Mouse (Mus musculus): ENCODE data around the gene Itga10. TPM values are rescaled to one million over a fixed set of nuclear protein-coding genes. Genes with fewer than 3 reads are reported as not detected.

Gene Itga10
- polyA plus RNA-seq, 1 experiment from 2014 or later = 0.86 TPM

DNA sequence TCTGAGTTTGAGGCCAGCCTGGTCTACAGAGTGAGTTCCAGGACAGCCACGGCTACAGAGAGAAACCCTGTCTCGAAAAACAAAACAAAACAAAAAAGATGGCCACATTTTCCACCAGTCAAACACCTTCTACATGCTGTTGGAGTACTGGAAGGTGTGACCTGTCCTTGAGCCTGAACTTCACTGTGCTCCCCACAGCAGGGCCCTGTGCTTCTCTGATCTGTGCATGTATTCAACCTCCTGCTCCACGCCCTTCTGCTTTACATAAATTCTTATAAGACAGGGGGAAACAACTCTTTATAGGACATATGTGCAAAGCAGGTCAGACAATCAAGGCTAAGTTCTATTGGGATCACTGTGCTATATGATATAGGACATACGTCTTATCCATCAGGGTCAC, 22.2 kb upstream of the Itga10 start:
- WGBS = 93% methylated on average over 4 of the region's 4 CpGs
- H3K4me1 ChIP-seq (ENCODE audit: control insufficient read depth, insufficient read depth, low read length) = no peaks in the 10 kb centered on the region
- no peak for ATAC-seq (ENCODE audit: insufficient read depth, low FRiP score, low TSS enrichment)

DNA sequence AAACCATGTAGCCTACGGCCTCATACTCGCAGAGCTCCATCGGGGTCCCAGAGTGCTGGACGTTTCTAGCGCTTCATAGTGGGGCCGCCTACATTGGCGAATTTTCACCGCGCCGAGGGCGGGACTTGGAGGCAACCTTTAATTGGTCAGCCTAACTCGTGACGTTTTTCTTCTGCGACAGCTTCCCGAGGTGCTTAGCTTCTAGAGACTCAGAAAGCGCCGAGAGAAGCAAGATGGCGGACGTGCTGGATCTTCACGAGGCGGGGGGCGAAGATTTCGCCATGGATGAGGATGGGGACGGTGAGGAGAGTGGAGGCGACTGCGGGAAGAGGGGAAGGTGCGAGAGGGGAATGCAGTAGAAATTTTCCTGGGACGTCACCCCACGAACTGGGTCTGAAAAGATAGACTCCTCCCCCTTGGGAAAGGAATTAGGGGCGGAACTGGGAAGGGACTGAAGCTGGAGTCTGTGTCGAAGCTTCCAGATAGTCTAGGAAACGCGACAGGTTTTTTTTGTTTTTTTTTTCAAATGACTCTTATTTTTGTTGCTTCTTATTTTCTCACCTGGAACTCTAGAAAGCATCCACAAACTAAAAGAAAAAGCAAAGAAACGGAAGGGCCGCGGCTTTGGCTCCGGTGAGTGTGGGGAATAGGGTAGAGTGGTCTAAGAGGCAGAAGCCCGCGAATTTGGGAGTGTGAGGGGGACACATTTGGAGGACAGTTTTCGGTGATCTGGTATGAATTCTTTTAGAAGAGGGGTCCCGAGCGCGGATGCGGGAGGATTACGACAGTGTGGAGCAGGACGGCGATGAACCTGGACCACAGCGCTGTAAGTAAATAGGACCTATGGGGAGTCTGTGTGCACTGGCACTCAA, 15.4 kb upstream of the Itga10 start, which contains the start of gene Rbm8a:
Gene Rbm8a (plus strand): TSS at position 205 of the 872 bp plus-strand sequence.
- under 1% methylated on average over 48 of the region's 48 CpGs for WGBS
- Histone ChIP-seq H3K9me3 (ENCODE audit: control insufficient read depth, low read length) (no peaks in the 10 kb centered on the region), H3K9ac (ENCODE audit: low read length) (peak within 1 kb of the TSS; percentile 73), H3K4me3 (ENCODE audit: low read depth, low read length) (peak within 1 kb of the TSS; percentile 62), H3K36me3 (ENCODE audit: control insufficient read depth, insufficient read depth, low read length) (no peaks in the 10 kb centered on the region), H3K4me1 (ENCODE audit: control insufficient read depth, insufficient read depth, low read length) (peaks cover 10% of the 10 kb centered on the region), H3K27ac (ENCODE audit: low read depth, low read length) (no peak within 1 kb of the TSS), H3K27me3 (ENCODE audit: control insufficient read depth, insufficient read depth, low read length) (no peaks in the 10 kb centered on the region), H3K4me2 (ENCODE audit: low read depth) (peak within 1 kb of the TSS; percentile 59)
- DNase-seq (ENCODE audit: low spot score) = peak; percentile 97
- peak; percentile 91 for ATAC-seq (ENCODE audit: insufficient read depth, low FRiP score, low TSS enrichment)

More for the DNA sequence above, 22.2 kb upstream of the Itga10 start:
- no peak for DNase-seq (ENCODE audit: low spot score)
- H3K4me2 ChIP-seq (ENCODE audit: low read depth) = no peak overlapping the region
- no peak overlapping the region for H3K27ac ChIP-seq (ENCODE audit: low read depth, low read length)
- peaks cover 5% of the 10 kb centered on the region; the same call in 1 of the 2 replicates for H3K36me3 ChIP-seq (ENCODE audit: control insufficient read depth, insufficient read depth, low read length)
- no peak overlapping the region for H3K4me3 ChIP-seq (ENCODE audit: low read depth, low read length)
- no peaks in the 10 kb centered on the region for H3K27me3 ChIP-seq (ENCODE audit: control insufficient read depth, insufficient read depth, low read length)
- no peak overlapping the region for H3K9ac ChIP-seq (ENCODE audit: low read length)
- H3K9me3 ChIP-seq (ENCODE audit: control insufficient read depth, low read length) = no peaks in the 10 kb centered on the region

DNA sequence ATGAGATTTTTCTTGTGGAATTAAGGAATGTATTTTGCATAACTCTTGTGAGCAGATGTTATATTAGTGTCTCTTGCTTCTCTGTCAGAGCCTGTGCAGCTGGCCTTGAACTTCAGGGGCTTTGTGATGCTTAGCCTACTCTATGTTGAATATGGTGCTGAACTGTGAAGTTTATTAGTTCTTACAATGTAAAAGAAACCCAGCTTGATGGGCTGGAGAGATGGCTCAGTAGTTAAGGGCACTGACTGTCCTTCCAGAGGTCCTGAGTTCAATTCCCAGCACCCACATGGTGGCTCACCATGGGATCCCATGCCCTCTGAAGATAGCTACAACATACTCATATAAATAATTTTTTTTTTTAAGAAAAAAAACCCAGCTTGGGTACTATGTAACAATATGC, 13.3 kb upstream of the Itga10 start:
- no peak for DNase-seq (ENCODE audit: low spot score)
- no peak overlapping the region for H3K9ac ChIP-seq (ENCODE audit: low read length)
- ATAC-seq (ENCODE audit: insufficient read depth, low FRiP score, low TSS enrichment) = no peak
- no peak overlapping the region for H3K4me3 ChIP-seq (ENCODE audit: low read depth, low read length)
- H3K4me2 ChIP-seq (ENCODE audit: low read depth) = no peak overlapping the region
- H3K27ac ChIP-seq (ENCODE audit: low read depth, low read length) = no peak overlapping the region
- H3K36me3 ChIP-seq (ENCODE audit: control insufficient read depth, insufficient read depth, low read length) = no peaks in the 10 kb centered on the region
- peaks cover 12% of the 10 kb centered on the region for H3K4me1 ChIP-seq (ENCODE audit: control insufficient read depth, insufficient read depth, low read length)
- no peaks in the 10 kb centered on the region for H3K27me3 ChIP-seq (ENCODE audit: control insufficient read depth, insufficient read depth, low read length)
- H3K9me3 ChIP-seq (ENCODE audit: control insufficient read depth, low read length) = no peaks in the 10 kb centered on the region

DNA sequence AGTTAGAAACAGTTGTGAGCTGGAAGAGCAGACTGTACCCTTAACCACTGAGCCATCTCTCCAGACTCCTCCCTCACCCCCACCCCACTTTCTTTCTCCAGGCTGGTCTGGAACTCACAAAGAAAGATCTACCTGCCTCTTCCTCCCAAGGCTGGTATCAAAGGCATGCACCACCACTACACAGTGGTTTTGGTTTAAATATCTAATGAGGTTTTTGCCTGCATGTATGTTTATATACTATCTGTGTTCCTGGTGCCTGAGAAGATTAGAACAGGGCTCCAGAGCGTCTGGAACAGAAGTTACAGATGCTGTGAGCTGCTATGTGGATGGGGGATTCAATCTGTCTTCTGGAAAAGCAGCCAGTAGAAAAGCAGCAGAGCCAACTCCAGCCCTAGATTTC, 11.4 kb upstream of the Itga10 start:
- DNase-seq (ENCODE audit: low spot score) = no peak
- 74% methylated on average over 1 of the region's 1 CpGs for WGBS
- H3K4me2 ChIP-seq (ENCODE audit: low read depth) = no peak overlapping the region
- peaks cover 12% of the 10 kb centered on the region for H3K4me1 ChIP-seq (ENCODE audit: control insufficient read depth, insufficient read depth, low read length)
- H3K27me3 ChIP-seq (ENCODE audit: control insufficient read depth, insufficient read depth, low read length) = no peaks in the 10 kb centered on the region
- H3K4me3 ChIP-seq (ENCODE audit: low read depth, low read length) = no peak overlapping the region
- H3K27ac ChIP-seq (ENCODE audit: low read depth, low read length) = no peak overlapping the region
- no peak overlapping the region for H3K9ac ChIP-seq (ENCODE audit: low read length)
- H3K9me3 ChIP-seq (ENCODE audit: control insufficient read depth, low read length) = no peaks in the 10 kb centered on the region
- no peak for ATAC-seq (ENCODE audit: insufficient read depth, low FRiP score, low TSS enrichment)
- no peaks in the 10 kb centered on the region for H3K36me3 ChIP-seq (ENCODE audit: control insufficient read depth, insufficient read depth, low read length)

DNA sequence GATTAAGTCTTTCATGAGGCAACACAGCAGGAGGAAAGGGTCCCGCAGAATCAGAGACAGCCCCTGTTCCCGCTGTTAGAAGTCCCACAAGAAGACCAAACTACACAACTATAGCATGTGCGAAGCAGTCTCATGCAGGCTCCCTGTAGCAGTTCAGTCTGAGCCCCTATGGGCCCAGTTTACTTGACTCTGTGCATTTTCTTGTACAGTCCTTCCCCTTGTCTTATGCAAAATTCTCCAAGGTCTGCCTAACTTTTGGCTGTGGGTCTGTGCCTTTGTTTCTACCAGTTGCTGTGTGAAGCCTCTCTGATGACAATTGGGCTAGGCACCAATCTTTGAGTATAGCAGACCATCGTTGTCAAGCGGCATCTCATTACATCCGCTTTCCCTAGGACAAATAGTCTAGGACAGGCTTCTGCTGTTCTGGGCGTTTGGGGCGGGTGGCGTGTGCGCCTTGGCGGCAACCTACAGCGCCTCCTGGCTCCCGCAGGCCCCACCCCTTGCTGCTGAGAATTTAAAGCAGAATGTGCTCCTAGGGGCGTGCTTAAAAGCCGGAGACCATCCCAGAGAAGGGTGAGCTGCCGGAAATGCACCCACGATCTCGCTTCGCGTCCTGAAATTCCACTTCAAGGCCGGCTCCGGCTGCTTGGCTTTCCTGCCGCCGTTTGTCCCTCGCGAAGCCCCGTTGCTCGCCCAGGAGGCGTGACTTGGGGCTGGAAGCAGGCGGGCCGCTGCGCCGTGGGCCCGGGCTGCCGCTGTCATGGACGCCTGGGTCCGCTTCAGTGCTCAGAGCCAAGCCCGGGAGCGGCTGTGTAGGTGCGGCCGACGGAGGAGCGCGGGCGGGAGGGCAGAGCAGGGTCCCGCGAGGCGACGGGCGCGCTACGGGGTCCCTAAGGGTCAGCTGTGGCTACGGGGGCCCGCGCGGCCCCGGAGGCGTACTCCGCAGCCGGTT, 10.2 kb upstream of the Itga10 start, which contains the start of the genes Pex11b and Gm42957:
Gene Pex11b (plus strand): TSS at position 449 of the 952 bp plus-strand sequence.
Gene Gm42957 (plus strand): TSS at position 547 of the 952 bp plus-strand sequence.
- Histone ChIP-seq H3K4me3 (ENCODE audit: low read depth, low read length) (peak within 1 kb of the TSS; percentile 90), H3K36me3 (ENCODE audit: control insufficient read depth, insufficient read depth, low read length) (no peaks in the 10 kb centered on the region), H3K27ac (ENCODE audit: low read depth, low read length) (peak within 1 kb of the TSS; percentile 71), H3K27me3 (ENCODE audit: control insufficient read depth, insufficient read depth, low read length) (no peaks in the 10 kb centered on the region), H3K9me3 (ENCODE audit: control insufficient read depth, low read length) (no peaks in the 10 kb centered on the region), H3K9ac (ENCODE audit: low read length) (peak within 1 kb of the TSS; percentile 94), H3K4me2 (ENCODE audit: low read depth) (peak within 1 kb of the TSS; percentile 70), H3K4me1 (ENCODE audit: control insufficient read depth, insufficient read depth, low read length) (peaks cover 12% of the 10 kb centered on the region)
- WGBS = 2% methylated on average over 55 of the region's 60 CpGs
- peak; percentile 86 for DNase-seq (ENCODE audit: low spot score)
- ATAC-seq (ENCODE audit: insufficient read depth, low FRiP score, low TSS enrichment) = peak; percentile 82

DNA sequence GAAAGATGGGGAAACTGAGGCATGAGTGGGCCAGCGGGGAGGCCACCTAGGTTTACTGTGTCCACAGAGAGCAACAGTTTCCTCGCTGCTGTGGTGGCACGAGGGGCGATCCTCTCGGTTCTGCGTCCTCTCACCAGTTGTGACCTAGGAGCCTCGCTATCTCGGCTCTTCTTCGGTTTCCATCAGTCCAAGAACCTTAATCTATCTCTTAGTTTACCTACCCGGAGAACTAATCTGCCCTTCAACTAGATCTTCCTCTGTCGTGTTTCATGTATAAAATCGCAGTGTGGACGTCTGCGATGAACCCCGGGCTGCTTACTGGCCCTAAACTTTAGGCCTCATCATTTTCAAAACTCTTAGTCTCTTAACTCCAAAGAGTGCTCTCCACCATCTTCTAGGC, 9.5 kb upstream of the Itga10 start:
- Histone ChIP-seq H3K27me3 (ENCODE audit: control insufficient read depth, insufficient read depth, low read length) (no peaks in the 10 kb centered on the region), H3K4me2 (ENCODE audit: low read depth) (peak overlapping the region; percentile 70), H3K4me3 (ENCODE audit: low read depth, low read length) (peak overlapping the region; percentile 90), H3K4me1 (ENCODE audit: control insufficient read depth, insufficient read depth, low read length) (peaks cover 8% of the 10 kb centered on the region), H3K36me3 (ENCODE audit: control insufficient read depth, insufficient read depth, low read length) (no peaks in the 10 kb centered on the region), H3K27ac (ENCODE audit: low read depth, low read length) (no peak overlapping the region), H3K9ac (ENCODE audit: low read length) (peak overlapping the region; percentile 94), H3K9me3 (ENCODE audit: control insufficient read depth, low read length) (no peaks in the 10 kb centered on the region)
- ATAC-seq (ENCODE audit: insufficient read depth, low FRiP score, low TSS enrichment) (no peak; the same call in 1 of the 2 replicates), DNase-seq (ENCODE audit: low spot score) (no peak)
- 12% methylated on average over 15 of the region's 15 CpGs for WGBS

DNA sequence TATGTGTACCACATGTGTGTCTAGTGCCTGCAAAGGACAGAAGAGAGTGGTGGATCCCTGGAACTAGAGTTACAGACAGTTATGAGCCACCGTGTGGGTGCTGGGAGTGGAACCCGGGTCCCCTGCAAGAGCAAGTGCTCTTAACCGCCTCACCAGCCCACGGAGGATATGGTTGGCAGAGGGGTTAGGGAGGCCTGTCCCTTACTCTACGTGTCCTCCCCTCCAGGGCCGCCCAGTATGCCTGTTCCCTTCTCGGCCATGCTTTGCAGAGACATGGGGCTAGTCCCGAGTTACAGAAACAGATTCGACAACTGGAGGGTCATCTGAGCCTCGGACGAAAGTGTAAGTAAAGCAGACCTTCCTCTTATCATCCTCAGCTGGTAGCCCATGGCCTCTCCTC, 8.9 kb upstream of the Itga10 start:
- ATAC-seq (ENCODE audit: insufficient read depth, low FRiP score, low TSS enrichment) = no peak

DNA sequence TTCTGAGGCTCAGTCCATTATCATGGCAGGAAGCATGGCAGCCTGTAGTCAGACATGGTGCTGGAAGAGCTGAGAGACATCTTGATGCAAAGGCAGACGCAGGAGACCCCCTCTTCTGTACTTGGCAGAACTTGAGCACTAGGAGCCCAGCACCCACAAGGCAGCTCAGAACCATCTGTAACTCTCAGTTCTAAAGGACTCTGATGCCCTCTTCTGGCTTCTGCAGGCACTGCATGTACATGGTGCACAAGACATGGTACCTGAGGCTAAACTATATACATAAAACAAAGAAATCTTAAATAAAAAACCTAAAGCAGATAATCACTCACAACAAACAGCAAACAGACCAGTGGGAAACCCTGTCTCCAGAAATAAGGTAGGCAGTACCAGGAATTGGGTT, 6.2 kb upstream of the Itga10 start:
- H3K36me3 ChIP-seq (ENCODE audit: control insufficient read depth, insufficient read depth, low read length) = 0 out of 2 replicates have a peak, but pooled peaks cover 4% of the 10 kb centered on the region
- peaks cover 4% of the 10 kb centered on the region for H3K4me1 ChIP-seq (ENCODE audit: control insufficient read depth, insufficient read depth, low read length)
- no peak overlapping the region for H3K4me2 ChIP-seq (ENCODE audit: low read depth)
- WGBS = 87% methylated on average over 1 of the region's 1 CpGs
- ATAC-seq (ENCODE audit: insufficient read depth, low FRiP score, low TSS enrichment) (no peak), DNase-seq (ENCODE audit: low spot score) (peak; percentile 47)
- H3K27me3 ChIP-seq (ENCODE audit: control insufficient read depth, insufficient read depth, low read length) = no peaks in the 10 kb centered on the region
- no peak overlapping the region for H3K9ac ChIP-seq (ENCODE audit: low read length)
- no peak overlapping the region for H3K4me3 ChIP-seq (ENCODE audit: low read depth, low read length)
- H3K27ac ChIP-seq (ENCODE audit: low read depth, low read length) = no peak overlapping the region
- no peaks in the 10 kb centered on the region for H3K9me3 ChIP-seq (ENCODE audit: control insufficient read depth, low read length)

More for the DNA sequence above, 8.9 kb upstream of the Itga10 start:
- H3K4me1 ChIP-seq (ENCODE audit: control insufficient read depth, insufficient read depth, low read length) = peaks cover 4% of the 10 kb centered on the region
- no peak overlapping the region; the same call in 1 of the 2 replicates for H3K9ac ChIP-seq (ENCODE audit: low read length)
- no peak overlapping the region for H3K27ac ChIP-seq (ENCODE audit: low read depth, low read length)
- H3K9me3 ChIP-seq (ENCODE audit: control insufficient read depth, low read length) = no peaks in the 10 kb centered on the region
- H3K4me2 ChIP-seq (ENCODE audit: low read depth) = peak overlapping the region; percentile 70
- no peaks in the 10 kb centered on the region for H3K27me3 ChIP-seq (ENCODE audit: control insufficient read depth, insufficient read depth, low read length)
- 77% methylated on average over 11 of the region's 11 CpGs for WGBS
- 0 out of 2 replicates have a peak, but pooled peaks cover 2% of the 10 kb centered on the region for H3K36me3 ChIP-seq (ENCODE audit: control insufficient read depth, insufficient read depth, low read length)
- peak overlapping the region; percentile 90; the same call in 1 of the 2 replicates for H3K4me3 ChIP-seq (ENCODE audit: low read depth, low read length)
- DNase-seq (ENCODE audit: low spot score) = no peak

All from neural tube, embryonic 11.5 days (tissue).